Mouse (Mus musculus) left cerebral cortex, adult 6 months (tissue): ENCODE results near the gene Gpr155. TPM values are rescaled to one million over a fixed set of nuclear protein-coding genes. Genes with fewer than 3 reads are reported as not detected.

Experiments
- long read RNA-seq, 2 experiments: library from polyadenylated mRNA; unstranded; transcript quantifications; one replicate each; pipeline ENCODE4 v2.0.0; 2019 to 2020
- polyA plus RNA-seq: library from polyadenylated mRNA; unstranded; fragments of <200 nt; fragmentation: Nextera tagmentation; gene quantifications from 2 replicates; pipeline ENCODE4 v1.2.3, GENCODE M21; 2021

Gene Gpr155
- polyA plus RNA-seq: 9.7 and 10.8 TPM in 2 replicates
- long read RNA-seq, experiment 1, full-length matches to known transcripts: 37 of 91 reads
- long read RNA-seq, experiment 1, partial matches to known transcripts: 34 of 91 reads
- long read RNA-seq, experiment 1, other reads (novel, unspliced or antisense): 20 of 91 reads
- long read RNA-seq, experiment 2, full-length matches to known transcripts: 4 of 21 reads
- long read RNA-seq, experiment 2, partial matches to known transcripts: 7 of 21 reads
- long read RNA-seq, experiment 2, other reads (novel, unspliced or antisense): 10 of 21 reads

GRCm38 (mm10) chr2:73386356-73387046 lies at the start of gene Gpr155:
TSS of gene Gpr155 (minus strand) at chr2:73386572.

GRCm38 (mm10) chr2:73312152-73313116 lies 73.9 kb downstream of the Gpr155 start, which contains the start of the genes Scrn3 and Cir1:
TSS of gene Scrn3 (plus strand) at chr2:73312601.
TSS of gene Cir1 (minus strand) at chr2:73312701.

Other genes starting within 250 kb of the Gpr155 start
- gene Ola1, start 167.6 kb downstream of the Gpr155 start, polyA plus RNA-seq: 169 and 205 TPM in 2 replicates
- gene Sp9, start 114.6 kb downstream of the Gpr155 start, polyA plus RNA-seq: 0.64 and 2.1 TPM in 2 replicates
- gene Scrn3, start 74.0 kb downstream of the Gpr155 start, polyA plus RNA-seq: 16.4 and 19.4 TPM in 2 replicates
- gene Cir1, start 73.9 kb downstream of the Gpr155 start, polyA plus RNA-seq: 29.8 and 32.7 TPM in 2 replicates
- 0.69 and 1.8 TPM in 2 replicates for gene Wipf1, start 143.2 kb upstream of the Gpr155 start, polyA plus RNA-seq
- gene Chrna1, start 193.8 kb upstream of the Gpr155 start, polyA plus RNA-seq: 0.32 and 0.56 TPM in 2 replicates